In genomic region chr5:114173458-114173857, GRCm38 (mm10) we compare ENCODE assay signal across 20 mouse cellular contexts. TPM values are rescaled to one million over a fixed set of nuclear protein-coding genes. Genes with fewer than 3 reads are reported as not detected.
DNase-seq lines count a peak whose midpoint lies in the region; ATAC-seq and TF ChIP-seq lines count a peak whose summit lies in the region.
"Had no signal": no experiment of that assay in that cellular context is flagged by ENCODE, and none has a peak within 500 bp of the region (broad histone marks: within the 10 kb centered on the region; RNA-seq: fewer than 3 reads in every experiment).

No protein-coding gene starts in this region.

- no peak overlapping the region for H3K4me2 ChIP-seq in hindbrain, postnatal 0 days (ENCODE audit: low read depth, low read length)
- H3K4me2 ChIP-seq in hindbrain, embryonic 12.5 days (replicated peaks), result no peak overlapping the region
- H3K4me2 ChIP-seq in lung, embryonic 14.5 days, result no peak overlapping the region
- H3K4me2 ChIP-seq: neural tube, embryonic 12.5 days had no signal

- H3K9me3 ChIP-seq in hindbrain, postnatal 0 days (ENCODE audit: low read length), result no peaks in the 10 kb centered on the region
- H3K9me3 ChIP-seq in hindbrain, embryonic 12.5 days (replicated peaks), result no peaks in the 10 kb centered on the region
- no peaks in the 10 kb centered on the region for H3K9me3 ChIP-seq in lung, embryonic 14.5 days (ENCODE audit: low read depth, low read length)
- H3K9me3 ChIP-seq: G1E; hindbrain, embryonic 10.5 days; lung, embryonic 15.5 days; neural tube, embryonic 12.5 days had no signal

- no peak overlapping the region; the same call in 1 of the 2 replicates for H3K9ac ChIP-seq in heart, adult 2 months (ENCODE audit: low read depth, low read length)
- H3K9ac ChIP-seq in hindbrain, postnatal 0 days (replicated peaks; ENCODE audit: low read length), result no peak overlapping the region
- no peak overlapping the region for H3K9ac ChIP-seq in hindbrain, embryonic 12.5 days
- no peak overlapping the region for H3K9ac ChIP-seq in lung, embryonic 14.5 days
- H3K9ac ChIP-seq: lung, embryonic 15.5 days; neural tube, embryonic 12.5 days had no signal

- 67% methylated on average over 7 of the region's 7 CpGs for WGBS in heart, adult 2 months
- WGBS in hindbrain, postnatal 0 days, result 78% methylated on average over 7 of the region's 7 CpGs
- WGBS in hindbrain, embryonic 12.5 days, result 75% methylated on average over 7 of the region's 7 CpGs
- 71% methylated on average over 7 of the region's 7 CpGs for WGBS in lung, embryonic 14.5 days

- H3K27ac ChIP-seq in heart, adult 2 months, result peak overlapping the region; percentile 36; the same call in 1 of the 2 replicates
- H3K27ac ChIP-seq in hindbrain, postnatal 0 days, result no peak overlapping the region
- no peak overlapping the region for H3K27ac ChIP-seq in hindbrain, embryonic 12.5 days
- no peak overlapping the region for H3K27ac ChIP-seq in lung, embryonic 14.5 days (ENCODE audit: low read depth)
- H3K27ac ChIP-seq: hindbrain, embryonic 10.5 days; lung, embryonic 15.5 days; neural tube, embryonic 12.5 days had no signal

- no peak overlapping the region for H3K4me3 ChIP-seq in heart, adult 2 months
- no peak overlapping the region for H3K4me3 ChIP-seq in hindbrain, postnatal 0 days (ENCODE audit: low read length)
- no peak overlapping the region for H3K4me3 ChIP-seq in hindbrain, embryonic 12.5 days
- H3K4me3 ChIP-seq in lung, embryonic 14.5 days (ENCODE audit: low read depth, low read length), result no peak overlapping the region
- H3K4me3 ChIP-seq: hindbrain, embryonic 10.5 days; lung, embryonic 15.5 days; neural tube, embryonic 12.5 days had no signal

- ATAC-seq in hindbrain, postnatal 0 days, result no peak
- ATAC-seq in hindbrain, embryonic 12.5 days (ENCODE audit: low FRiP score), result no peak
- no peak for ATAC-seq in lung, embryonic 14.5 days (ENCODE audit: insufficient read depth)
- ATAC-seq: forebrain, embryonic 14.5 days; intestine, embryonic 16.5 days had no signal

- H3K79me2 ChIP-seq in heart, adult 2 months (replicated peaks; ENCODE audit: control insufficient read depth, insufficient read depth, low read length), result 0 out of 2 replicates have a peak, but pooled peaks cover 2% of the 10 kb centered on the region

- intact Hi-C loops in heart, adult 2 months (cut with DNase I), result loop anchor here (10.0 kb wide), 1 partner anchor 201 kb away; no protein-coding TSS in a partner anchor

- DNase-seq in heart, adult 2 months, result no peak
- DNase-seq in heart, adult 9 months (ENCODE audit: low spot score in 2 of 2), result no peak
- no peak for DNase-seq in hindbrain, postnatal 0 days (ENCODE audit: low spot score)
- no peak for DNase-seq in lung, embryonic 14.5 days
- DNase-seq in lung, postnatal 14 days, result no peak
- peak; percentile 43 for DNase-seq in induced T-regulatory cell, adult 2 months (ENCODE audit: low read depth)
- no peak for DNase-seq in thymus, adult 18-20 months
- DNase-seq: adrenal gland, postnatal 25 days; B cell, adult 2 months; cerebellum, adult 9-11 months; kidney, postnatal 4 days; layer of hippocampus, postnatal 36 days; right cerebral cortex, postnatal 25 days had no signal

- peaks cover 4% of the 10 kb centered on the region for H3K36me3 ChIP-seq in heart, adult 2 months (ENCODE audit: control insufficient read depth, insufficient read depth, low read length)
- H3K36me3 ChIP-seq in hindbrain, postnatal 0 days (ENCODE audit: insufficient read depth, low read length), result no peaks in the 10 kb centered on the region
- H3K36me3 ChIP-seq in hindbrain, embryonic 12.5 days, result no peaks in the 10 kb centered on the region
- no peaks in the 10 kb centered on the region for H3K36me3 ChIP-seq in lung, embryonic 14.5 days (ENCODE audit: insufficient read depth)
- H3K36me3 ChIP-seq: G1E; hindbrain, embryonic 10.5 days; lung, embryonic 15.5 days; neural tube, embryonic 12.5 days had no signal

- H3K27me3 ChIP-seq in heart, adult 2 months (ENCODE audit: control insufficient read depth, insufficient read depth, low read length), result no peaks in the 10 kb centered on the region
- 0 out of 2 replicates have a peak, but pooled peaks cover 4% of the 10 kb centered on the region for H3K27me3 ChIP-seq in hindbrain, postnatal 0 days (ENCODE audit: insufficient read depth, low read length)
- peaks cover 24% of the 10 kb centered on the region for H3K27me3 ChIP-seq in hindbrain, embryonic 12.5 days
- no peaks in the 10 kb centered on the region for H3K27me3 ChIP-seq in lung, embryonic 14.5 days (ENCODE audit: insufficient read depth, low read length)
- H3K27me3 ChIP-seq: lung, embryonic 15.5 days had no signal

- TF ChIP-seq POLR2A in heart, adult 2 months (IDR thresholded peaks at IDR 0.05; ENCODE audit: insufficient read depth, low read depth, low read length), result no peak

- H3K4me1 ChIP-seq in heart, adult 2 months (ENCODE audit: control insufficient read depth, insufficient read depth, low read length), result peaks cover 8% of the 10 kb centered on the region
- peaks cover 5% of the 10 kb centered on the region; the same call in 1 of the 2 replicates for H3K4me1 ChIP-seq in hindbrain, postnatal 0 days (ENCODE audit: insufficient read depth, low read length)
- peaks cover 8% of the 10 kb centered on the region for H3K4me1 ChIP-seq in hindbrain, embryonic 12.5 days
- H3K4me1 ChIP-seq in lung, embryonic 14.5 days (ENCODE audit: insufficient read depth), result no peaks in the 10 kb centered on the region

- peak; percentile 58 for TF ChIP-seq CTCF in heart, adult 2 months (IDR thresholded peaks at IDR 0.05)
- peak; percentile 39 for TF ChIP-seq CTCF in hindbrain, postnatal 0 days (IDR thresholded peaks at IDR 0.05; ENCODE audit: low read depth)
- TF ChIP-seq CTCF in lung, embryonic 14.5 days (IDR thresholded peaks at IDR 0.05; ENCODE audit: low read depth), result peak; percentile 38; the same call in 1 of the 2 replicates

- TF ChIP-seq EP300 in heart, adult 2 months (IDR thresholded peaks at IDR 0.05; ENCODE audit: insufficient read depth, low read depth, low read length), result no peak

RNA-seq across cellular contexts. Expression of gene Acacb, which starts 27.1 kb away (rescaled TPM):
- 100 to 1,000 TPM; 205 to 251 TPM for total RNA-seq in heart, adult 2 months (2021)
- polyA plus RNA-seq in heart, adult 2 months (2012; rRNA removed), result 105 and 141 TPM in 2 replicates
- total RNA-seq in hindbrain, postnatal 0 days (2014; rRNA removed), result 3.4 and 7.0 TPM in 2 replicates
- polyA plus RNA-seq in hindbrain, postnatal 0 days (2015; fragmentation: Nextera tagmentation; extraction: Ambion mirVana), result 5.1 and 6.1 TPM in 2 replicates
- 2.4 and 3.4 TPM in 2 replicates for polyA plus RNA-seq in hindbrain, embryonic 12.5 days (2016; fragmentation: Nextera tagmentation; extraction: Ambion mirVana)
- 1.7 and 2.3 TPM in 2 replicates for polyA plus RNA-seq in lung, embryonic 14.5 days (2014; fragmentation: Nextera tagmentation; extraction: Ambion mirVana)

RNA-seq across cellular contexts. Expression of gene Ung, which starts 43.3 kb away (rescaled TPM):
- 10 to 100 TPM; 27.1 to 32.1 TPM for total RNA-seq in heart, adult 2 months (2021)
- 24.4 and 28.3 TPM in 2 replicates for polyA plus RNA-seq in heart, adult 2 months (2012; rRNA removed)
- total RNA-seq in hindbrain, postnatal 0 days (2014; rRNA removed), result 13.8 and 15.5 TPM in 2 replicates
- 13.8 and 14.0 TPM in 2 replicates for polyA plus RNA-seq in hindbrain, postnatal 0 days (2015; fragmentation: Nextera tagmentation; extraction: Ambion mirVana)
- 25.7 and 26.2 TPM in 2 replicates for polyA plus RNA-seq in hindbrain, embryonic 12.5 days (2016; fragmentation: Nextera tagmentation; extraction: Ambion mirVana)
- polyA plus RNA-seq in lung, embryonic 14.5 days (2014; fragmentation: Nextera tagmentation; extraction: Ambion mirVana), result 44.0 and 44.2 TPM in 2 replicates

RNA-seq across cellular contexts. Expression of gene Alkbh2, which starts 45.4 kb away (rescaled TPM):
- 1 to 10 TPM; 1.6 to 2.0 TPM for total RNA-seq in heart, adult 2 months (2021)
- 3.0 and 3.1 TPM in 2 replicates for polyA plus RNA-seq in heart, adult 2 months (2012; rRNA removed)
- total RNA-seq in hindbrain, postnatal 0 days (2014; rRNA removed), result 3.1 and 9.5 TPM in 2 replicates
- 7.6 and 8.0 TPM in 2 replicates for polyA plus RNA-seq in hindbrain, postnatal 0 days (2015; fragmentation: Nextera tagmentation; extraction: Ambion mirVana)
- polyA plus RNA-seq in hindbrain, embryonic 12.5 days (2016; fragmentation: Nextera tagmentation; extraction: Ambion mirVana), result 7.0 and 7.6 TPM in 2 replicates
- 8.9 and 11.3 TPM in 2 replicates for polyA plus RNA-seq in lung, embryonic 14.5 days (2014; fragmentation: Nextera tagmentation; extraction: Ambion mirVana)

Comparison
In these comparisons a context has a peak if more than half of its experiments do, and no peak if none do; other contexts are left out.
1. RNA of gene Acacb, which starts 27.1 kb away (polyA plus RNA-seq): 105 to 141 TPM in heart, adult 2 months; 5.1 to 6.1 TPM in hindbrain, postnatal 0 days, 2.4 to 3.4 TPM in hindbrain, embryonic 12.5 days and 1.7 to 2.3 TPM in lung, embryonic 14.5 days; every median in the first group is over 10 times any median in the second.
2. Peak in every context shown above with its lines, with median percentiles within 50 percentile points of each other: CTCF ChIP-seq.